Mouse (Mus musculus): Measurements from ENCODE around the gene Pdzd2. TPM values are rescaled to one million over a fixed set of nuclear protein-coding genes. Genes with fewer than 3 reads are reported as not detected.

Gene Pdzd2
- total RNA-seq, 2 experiments from 2014 or later, result 2.4 TPM; not detected in 1

GRCm38 (mm10) chr15:12357459-12357858 lies 382.3 kb downstream of the Pdzd2 start:
- ATAC-seq (replicated peaks; ENCODE audit: low FRiP score, low TSS enrichment, poor library complexity, severe bottlenecking), result no peak

GRCm38 (mm10) chr15:12355907-12356306 lies 383.8 kb downstream of the Pdzd2 start:
- ATAC-seq (replicated peaks; ENCODE audit: low FRiP score, low TSS enrichment, poor library complexity, severe bottlenecking), result no peak

GRCm38 (mm10) chr15:12355261-12355660 lies 384.5 kb downstream of the Pdzd2 start:
- no peak for ATAC-seq (replicated peaks; ENCODE audit: low FRiP score, low TSS enrichment, poor library complexity, severe bottlenecking)

- ATAC-seq (replicated peaks; ENCODE audit: low FRiP score, low TSS enrichment, poor library complexity, severe bottlenecking), result 0 out of 2 replicates have a peak, but pooled peaks have one; percentile 32
These were observed 385.4 kb downstream of the Pdzd2 start for GRCm38 (mm10) chr15:12354281-12354810.

DNA sequence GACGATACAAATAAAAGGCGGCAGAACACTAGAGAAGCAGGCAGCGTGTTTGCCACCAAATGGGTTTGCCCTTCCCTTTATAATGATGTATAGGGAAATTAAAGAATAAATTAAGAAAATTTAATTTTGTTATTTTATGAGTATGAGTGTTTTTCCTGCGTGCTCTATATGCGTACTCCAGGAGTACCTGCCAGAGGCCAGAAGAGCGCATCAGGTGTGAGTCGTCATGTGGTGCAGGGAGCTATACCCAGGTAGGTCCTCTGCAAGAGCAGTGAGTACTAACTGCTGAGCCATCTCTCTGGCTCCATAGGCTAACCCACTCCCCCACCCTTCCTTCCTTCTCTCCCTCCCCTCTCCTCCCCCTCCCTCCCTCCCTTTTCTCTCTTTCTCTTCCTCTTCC lies 388.3 kb downstream of the Pdzd2 start:
- ATAC-seq (replicated peaks; ENCODE audit: low FRiP score, low TSS enrichment, poor library complexity, severe bottlenecking), result no peak

GRCm38 (mm10) chr15:12349840-12350239 lies 389.9 kb downstream of the Pdzd2 start:
- ATAC-seq (replicated peaks; ENCODE audit: low FRiP score, low TSS enrichment, poor library complexity, severe bottlenecking), result no peak

- ATAC-seq (replicated peaks; ENCODE audit: low FRiP score, low TSS enrichment, poor library complexity, severe bottlenecking), result 0 out of 2 replicates have a peak, but pooled peaks have one; percentile 28
These were observed 390.8 kb downstream of the Pdzd2 start for GRCm38 (mm10) chr15:12348950-12349349.

GRCm38 (mm10) chr15:12346916-12347315 lies 392.8 kb downstream of the Pdzd2 start:
- no peak for ATAC-seq (replicated peaks; ENCODE audit: low FRiP score, low TSS enrichment, poor library complexity, severe bottlenecking)

DNA sequence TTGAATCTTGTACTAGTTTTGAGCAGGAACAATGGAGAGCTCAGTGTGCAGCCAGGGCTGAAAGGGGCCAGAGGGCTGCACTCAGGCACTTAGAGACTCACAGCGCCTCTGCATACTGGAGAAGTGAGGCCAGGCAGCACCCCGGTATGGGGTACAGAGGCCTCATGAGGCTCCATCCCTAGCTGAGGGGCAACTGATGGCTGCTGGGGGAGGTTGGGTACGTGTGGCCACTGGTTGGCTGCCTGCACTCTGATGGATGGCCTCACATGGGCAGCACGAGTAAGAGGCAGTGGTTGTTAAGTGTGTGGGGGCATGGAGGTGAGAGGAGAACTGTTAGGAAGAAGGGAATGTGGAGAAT lies 398.3 kb downstream of the Pdzd2 start:
- no peak; the same call in 1 of the 2 replicates for ATAC-seq (replicated peaks; ENCODE audit: low FRiP score, low TSS enrichment, poor library complexity, severe bottlenecking)

- ATAC-seq (replicated peaks; ENCODE audit: low FRiP score, low TSS enrichment, poor library complexity, severe bottlenecking), result peak; percentile 45
These were observed 399.0 kb downstream of the Pdzd2 start for GRCm38 (mm10) chr15:12340536-12341400.

DNA sequence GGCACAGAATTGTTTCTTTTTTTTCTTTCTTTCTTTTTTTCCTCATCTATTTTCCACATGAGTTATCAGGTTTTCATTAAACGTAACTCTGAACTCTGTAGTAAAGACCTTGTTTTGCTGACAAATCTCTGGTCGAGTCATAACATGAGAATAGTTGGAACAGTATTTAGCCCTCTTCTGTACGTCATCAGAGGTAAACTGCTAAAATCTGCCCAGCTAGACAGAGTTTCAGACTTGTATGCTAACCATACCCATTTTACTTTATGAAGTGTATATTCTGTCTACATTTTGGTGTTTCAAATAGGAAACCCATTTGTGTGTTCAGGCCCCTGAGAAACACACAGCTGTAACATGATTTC lies 402.0 kb downstream of the Pdzd2 start:
- ATAC-seq (replicated peaks; ENCODE audit: low FRiP score, low TSS enrichment, poor library complexity, severe bottlenecking), result no peak; the same call in 1 of the 2 replicates

DNA sequence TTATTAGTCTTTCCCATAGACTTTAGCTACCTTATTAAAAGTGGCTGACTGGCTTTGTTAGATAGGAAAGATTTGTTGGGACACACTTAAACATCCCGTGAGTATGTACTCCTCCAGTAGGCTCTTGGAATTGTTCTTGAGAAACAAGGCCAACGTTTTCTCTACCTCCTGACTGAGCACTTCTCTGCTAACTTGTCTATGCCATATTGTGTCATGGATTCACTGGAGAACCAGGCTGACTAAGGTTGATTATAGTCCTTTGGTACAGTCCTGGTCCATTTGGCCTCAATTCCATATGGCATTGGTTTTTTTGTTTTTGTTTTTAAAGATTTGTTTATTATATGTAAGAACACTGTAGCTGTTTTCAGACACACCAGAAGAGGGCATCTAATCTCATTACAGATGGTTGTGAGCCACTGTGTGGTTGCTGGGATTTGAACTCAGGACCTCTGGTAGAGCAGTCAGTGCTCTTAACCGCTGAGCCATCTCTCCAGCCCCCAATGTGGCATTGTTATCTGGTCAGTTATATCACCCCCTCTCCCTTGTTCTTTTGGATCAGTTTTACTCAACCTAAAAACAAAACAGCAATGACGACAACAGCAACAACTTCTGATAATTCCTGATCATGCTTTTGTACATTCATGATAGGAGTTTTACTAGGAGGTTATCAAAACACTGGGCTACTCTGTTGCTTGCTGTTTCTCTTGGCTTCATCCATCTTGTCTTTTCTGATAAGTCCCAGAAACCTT lies 402.5 kb downstream of the Pdzd2 start:
- ATAC-seq (replicated peaks; ENCODE audit: low FRiP score, low TSS enrichment, poor library complexity, severe bottlenecking), result peak; percentile 76

DNA sequence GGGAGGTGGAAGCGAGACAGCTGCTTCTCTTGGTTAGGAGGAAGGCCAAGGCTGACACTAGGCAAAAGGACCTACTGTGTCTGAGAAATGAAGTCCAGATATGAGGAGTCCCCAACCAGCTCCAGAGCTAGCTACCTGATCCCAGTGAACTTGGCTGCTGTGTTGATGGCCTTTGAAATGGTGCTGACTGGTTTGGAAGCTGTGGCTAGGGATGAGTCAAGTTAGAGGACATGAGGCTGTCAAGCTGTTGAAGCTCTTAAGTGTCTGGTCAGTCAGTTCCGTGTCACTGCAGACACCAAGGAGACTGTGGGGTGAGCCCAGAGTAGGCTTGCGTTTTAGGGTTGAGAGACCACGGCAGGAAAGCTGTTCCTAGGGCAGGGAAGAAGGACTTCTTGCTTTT lies 405.3 kb downstream of the Pdzd2 start:
- no peak for ATAC-seq (replicated peaks; ENCODE audit: low FRiP score, low TSS enrichment, poor library complexity, severe bottlenecking)

- no peak for ATAC-seq (replicated peaks; ENCODE audit: low FRiP score, low TSS enrichment, poor library complexity, severe bottlenecking)
These were observed 408.4 kb downstream of the Pdzd2 start for GRCm38 (mm10) chr15:12331300-12331699.

DNA sequence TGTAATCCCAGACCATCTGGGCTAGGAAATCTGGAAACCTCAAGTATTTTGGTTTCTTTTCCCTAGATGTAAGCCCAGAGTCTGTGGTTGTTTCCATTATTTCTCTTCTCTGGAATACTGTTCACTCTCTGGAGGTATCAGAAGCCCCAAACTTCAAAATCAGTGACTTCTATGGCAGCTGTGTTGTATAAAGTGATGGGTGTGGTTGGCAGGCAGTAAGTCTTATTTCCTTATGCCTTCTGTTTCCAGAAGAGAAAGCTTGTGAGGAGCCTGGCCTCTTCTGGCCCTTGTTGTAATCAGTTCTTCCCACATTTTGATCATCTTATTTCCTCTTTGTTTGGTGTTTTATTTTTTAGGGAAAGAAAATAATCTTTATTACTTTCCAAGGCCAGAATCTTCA lies 408.8 kb downstream of the Pdzd2 start:
- ATAC-seq (replicated peaks; ENCODE audit: low FRiP score, low TSS enrichment, poor library complexity, severe bottlenecking), result peak; percentile 57

DNA sequence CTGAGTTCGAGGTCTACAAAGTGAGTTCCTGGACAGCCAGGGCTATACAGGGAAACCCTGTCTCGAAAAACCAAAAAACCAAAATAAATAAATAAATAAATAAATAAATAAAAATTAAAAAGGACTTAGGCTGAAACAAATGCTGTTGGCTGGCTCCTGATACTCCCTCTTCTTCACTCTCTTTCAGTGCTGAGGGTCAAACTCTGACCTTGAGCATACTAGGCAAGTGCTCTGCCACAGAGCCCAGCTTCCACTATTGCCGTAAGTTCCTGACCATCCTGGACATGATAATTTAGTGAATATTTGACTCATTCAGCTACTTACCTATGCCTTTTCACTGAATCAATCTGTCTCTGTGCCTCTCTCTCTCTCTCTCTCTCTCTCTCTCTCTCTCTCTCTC lies 409.3 kb downstream of the Pdzd2 start:
- no peak for ATAC-seq (replicated peaks; ENCODE audit: low FRiP score, low TSS enrichment, poor library complexity, severe bottlenecking)

DNA sequence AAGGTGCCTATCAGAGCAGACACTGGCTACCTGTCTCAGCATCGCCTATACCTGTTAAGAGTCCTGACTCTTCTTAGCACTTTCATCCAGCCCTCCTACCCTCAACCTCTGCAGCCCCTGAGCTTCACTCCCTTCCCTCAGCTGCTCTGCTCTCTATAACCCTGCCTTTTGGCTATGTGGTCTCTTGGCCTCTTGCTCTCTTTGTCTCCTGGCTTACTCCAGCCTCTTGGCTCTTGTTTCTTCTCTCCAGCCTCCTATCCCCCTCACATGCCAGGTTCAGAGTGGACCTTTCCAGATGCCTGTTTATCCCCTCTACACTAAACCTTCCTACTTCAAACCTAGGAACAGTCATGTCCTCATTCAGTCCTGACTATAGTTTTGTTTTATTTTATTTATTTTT lies 415.4 kb downstream of the Pdzd2 start:
- no peak for ATAC-seq (replicated peaks; ENCODE audit: low FRiP score, low TSS enrichment, poor library complexity, severe bottlenecking)

DNA sequence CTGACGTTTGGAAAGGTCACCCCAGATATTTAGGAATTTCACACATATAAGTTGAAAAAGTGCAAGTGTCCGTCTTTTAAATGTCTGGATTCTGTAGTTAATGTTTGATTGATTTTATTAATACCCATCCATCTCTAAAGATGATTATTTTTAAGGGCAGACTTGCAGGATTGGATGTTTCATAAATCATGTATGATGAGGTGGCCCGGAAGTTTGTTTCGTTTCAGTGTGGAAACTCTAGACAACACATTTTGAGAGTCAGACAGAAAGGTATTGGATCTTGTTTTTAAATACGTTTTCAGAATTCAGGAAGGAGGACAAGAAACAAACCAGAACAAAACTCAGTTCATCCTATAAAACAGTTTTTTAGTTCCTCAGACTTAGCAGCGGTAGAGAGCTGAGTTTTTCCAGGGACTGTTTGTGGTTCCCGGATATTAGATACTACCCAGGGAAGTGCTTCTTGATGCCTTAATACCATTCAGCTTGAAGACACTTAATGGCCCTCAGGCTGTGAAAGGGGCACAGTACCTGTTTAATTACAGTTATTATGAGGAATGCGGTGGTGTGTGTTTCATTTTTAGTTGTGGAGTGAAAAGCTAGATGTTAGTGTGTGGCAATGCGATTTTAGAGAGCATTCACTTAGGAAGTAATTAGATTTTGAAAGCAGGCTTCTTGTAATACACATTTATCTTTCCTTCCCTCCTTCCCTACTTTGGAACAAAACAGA lies 416.9 kb downstream of the Pdzd2 start:
- ATAC-seq (replicated peaks; ENCODE audit: low FRiP score, low TSS enrichment, poor library complexity, severe bottlenecking), result no peak

DNA sequence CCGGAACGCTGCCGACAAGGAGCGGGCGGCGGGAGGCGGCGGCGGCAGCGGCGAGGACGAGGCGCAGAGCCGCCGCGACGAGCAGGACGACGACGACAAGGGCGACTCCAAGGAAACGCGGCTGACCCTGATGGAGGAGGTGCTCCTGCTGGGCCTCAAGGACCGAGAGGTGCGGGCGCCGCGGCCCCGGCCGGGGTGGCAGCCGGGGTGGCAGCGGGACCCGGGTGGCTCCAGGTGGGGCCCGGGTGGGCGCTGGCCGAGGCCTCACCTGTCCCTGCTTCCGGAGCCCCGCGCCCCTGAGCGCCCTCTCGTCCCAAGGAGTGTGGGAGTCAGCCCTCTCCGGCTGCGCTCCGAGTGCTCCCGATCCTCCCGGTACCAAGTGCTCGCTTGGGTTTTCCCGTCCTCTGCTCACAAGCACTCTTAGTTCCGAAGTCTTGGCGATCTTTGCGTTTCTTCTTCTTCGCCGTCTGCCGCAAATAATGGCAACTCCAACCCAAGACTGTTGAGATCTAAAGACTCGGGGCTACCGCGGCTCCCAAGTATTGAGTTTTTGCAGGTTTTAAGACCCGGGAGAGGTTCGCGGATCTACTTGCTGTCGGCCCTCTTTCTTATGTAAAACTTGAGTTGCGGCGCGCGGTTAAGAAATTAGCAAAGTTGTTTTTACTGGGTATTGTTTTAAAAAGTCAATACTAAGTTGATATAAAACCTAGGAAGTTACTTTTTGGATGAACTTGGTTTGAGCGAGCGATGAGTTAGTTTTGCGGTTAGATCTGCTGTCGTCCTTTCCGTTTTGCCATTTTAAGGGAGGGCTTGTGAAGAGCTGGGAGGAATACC lies 417.7 kb downstream of the Pdzd2 start, which contains the start of gene 1810049J17Rik:
TSS of gene 1810049J17Rik (minus strand) at position 112 of the 834 bp plus-strand sequence.
- ATAC-seq (replicated peaks; ENCODE audit: low FRiP score, low TSS enrichment, poor library complexity, severe bottlenecking), result no peak
